Mouse (Mus musculus): ENCODE measurements around the gene Topbp1. TPM values are rescaled to one million over a fixed set of nuclear protein-coding genes. Genes with fewer than 3 reads are reported as not detected.

Gene Topbp1
- total and polyA plus RNA-seq, 3 experiments = 95.0 to 141 (median 104) TPM

DNA sequence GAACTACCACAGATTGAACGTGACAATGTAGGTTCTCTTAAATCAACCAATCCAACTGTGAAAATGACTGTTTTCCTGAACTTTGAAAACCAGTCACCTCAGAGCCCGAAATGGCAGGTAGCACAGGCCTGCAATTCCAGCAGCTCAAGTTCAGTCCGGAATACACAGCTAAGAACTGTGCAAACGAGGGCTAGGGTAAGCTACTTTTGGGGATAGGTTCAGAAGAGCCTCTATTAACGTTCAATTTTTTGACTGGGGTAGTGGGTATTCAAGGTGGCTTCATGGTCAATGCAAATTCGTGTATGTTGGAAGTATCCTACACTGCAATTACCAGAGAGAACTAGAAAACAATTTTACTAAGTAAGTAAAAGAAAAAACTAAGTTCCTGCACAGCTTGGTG is 58.1 kb downstream of the Topbp1 start:
- DNase-seq (ENCODE audit: extremely low read depth) = no peak
- Histone ChIP-seq H3K36me3 (replicated peaks in 1 of 2; ENCODE audit: control insufficient read depth in 1 of 2, insufficient read depth in 1 of 2, low read length in 1 of 2) (peaks cover 17 to 43% of the 10 kb centered on the region in 2 experiments), H3K27me3 (replicated peaks) (no peaks in the 10 kb centered on the region), H3K4me3 (replicated peaks in 1 of 3; ENCODE audit: low read depth in 2 of 3, low read length in 2 of 3, poor library complexity in 1 of 3) (peak overlapping the region; percentile 53 to 92 (median 75)), H3K9ac (ENCODE audit: insufficient read depth, low read depth) (peak overlapping the region; percentile 89), H3K4me1 (ENCODE audit: control insufficient read depth in 1 of 2, insufficient read depth in 2 of 2) (peaks cover 4 to 53% of the 10 kb centered on the region in 2 experiments; a peak in 3 of 4 replicates), H3K4me2 (ENCODE audit: insufficient read depth, low read depth, poor library complexity, severe bottlenecking) (peak overlapping the region; percentile 97), H3K27ac (ENCODE audit: insufficient read depth, low read depth) (no peak overlapping the region), H3K79me2 (replicated peaks; ENCODE audit: control insufficient read depth, extremely low read depth, insufficient read depth, poor library complexity, severe bottlenecking) (peaks cover 66% of the 10 kb centered on the region), H3K9me3 (replicated peaks; ENCODE audit: low read length) (no peaks in the 10 kb centered on the region)
- TF ChIP-seq SMC3 (IDR thresholded peaks at IDR 0.05; ENCODE audit: low read depth, low read length) = no peak
- no peak for TF ChIP-seq ETS1 (conservative IDR thresholded peaks at IDR 0.05; ENCODE audit: low read depth, low read length)
- TF ChIP-seq JUND (conservative IDR thresholded peaks at IDR 0.05; ENCODE audit: low read depth, low read length) = no peak
- TF ChIP-seq MYC (IDR thresholded peaks at IDR 0.05; ENCODE audit: low read depth, low read length) = no peak
- no peak for TF ChIP-seq JUN (IDR thresholded peaks at IDR 0.05; ENCODE audit: insufficient read depth, low read depth, low read length)
- no peak for TF ChIP-seq KAT2A (IDR thresholded peaks at IDR 0.05; ENCODE audit: insufficient replicate concordance, low read length)
- TF ChIP-seq GABPA (IDR thresholded peaks at IDR 0.05; ENCODE audit: insufficient replicate concordance, low read depth, low read length) = no peak
- no peak for TF ChIP-seq HCFC1 (IDR thresholded peaks at IDR 0.05; ENCODE audit: low read depth, low read length)
- TF ChIP-seq RAD21 (IDR thresholded peaks at IDR 0.05; ENCODE audit: low read depth, low read length) = no peak
- no peak for TF ChIP-seq CHD1 (IDR thresholded peaks at IDR 0.05; ENCODE audit: low read depth, low read length)
- no peak for TF ChIP-seq SIN3A (IDR thresholded peaks at IDR 0.05; ENCODE audit: low read length)
- no peak for TF ChIP-seq UBTF (IDR thresholded peaks at IDR 0.05; ENCODE audit: low read depth, low read length)
- in situ Hi-C loops (cut with MboI; ENCODE audit: low pct_ligation_motif_present, low pct_unique_long_range_greater_than_20kb, low sequenced_read_pairs) = no loop called here
- dilution Hi-C loops (cut with MboI; ENCODE audit: extremely low pct_ligation_motif_present, extremely low pct_unique_long_range_greater_than_20kb, low sequenced_read_pairs) = no loop called here

- Histone ChIP-seq H3K27ac (ENCODE audit: insufficient read depth, low read depth) (no peak overlapping the region), H3K4me2 (ENCODE audit: insufficient read depth, low read depth, poor library complexity, severe bottlenecking) (peak overlapping the region; percentile 97), H3K9ac (ENCODE audit: insufficient read depth, low read depth) (peak overlapping the region; percentile 89), H3K9me3 (replicated peaks; ENCODE audit: low read length) (no peaks in the 10 kb centered on the region), H3K4me3 (replicated peaks in 1 of 3; ENCODE audit: low read depth in 2 of 3, low read length in 2 of 3, poor library complexity in 1 of 3) (peak overlapping the region; percentile 75 to 92 (median 86)), H3K27me3 (replicated peaks) (no peaks in the 10 kb centered on the region), H3K4me1 (ENCODE audit: control insufficient read depth in 1 of 2, insufficient read depth in 2 of 2) (peaks cover 4 to 47% of the 10 kb centered on the region in 2 experiments; a peak in 3 of 4 replicates), H3K79me2 (replicated peaks; ENCODE audit: control insufficient read depth, extremely low read depth, insufficient read depth, poor library complexity, severe bottlenecking) (peaks cover 58% of the 10 kb centered on the region), H3K36me3 (replicated peaks in 1 of 2; ENCODE audit: control insufficient read depth in 1 of 2, insufficient read depth in 1 of 2, low read length in 1 of 2) (peaks cover 10 to 37% of the 10 kb centered on the region in 2 experiments)
- dilution Hi-C loops (cut with MboI; ENCODE audit: extremely low pct_ligation_motif_present, extremely low pct_unique_long_range_greater_than_20kb, low sequenced_read_pairs) = no loop called here
- TF ChIP-seq TBP (conservative IDR thresholded peaks at IDR 0.05; ENCODE audit: low read depth, low read length) = no peak
- peak; percentile 23; the same call in 1 of the 2 replicates for TF ChIP-seq CHD1 (IDR thresholded peaks at IDR 0.05; ENCODE audit: low read depth, low read length)
- peak; percentile 97 for TF ChIP-seq MXI1 (IDR thresholded peaks at IDR 0.05; ENCODE audit: low read depth, low read length)
- TF ChIP-seq MAX (IDR thresholded peaks at IDR 0.05; ENCODE audit: low read length) = peak; percentile 83
- TF ChIP-seq BHLHE40 (IDR thresholded peaks at IDR 0.05; ENCODE audit: low read depth, low read length) = peak; percentile 72
- peak; percentile 29; the same call in 1 of the 2 replicates for TF ChIP-seq USF1 (IDR thresholded peaks at IDR 0.05; ENCODE audit: low read depth, low read length)
- peak; percentile 87 for TF ChIP-seq MYC (IDR thresholded peaks at IDR 0.05; ENCODE audit: low read depth, low read length)
- peak; percentile 78 for TF ChIP-seq ZNF384 (IDR thresholded peaks at IDR 0.05; ENCODE audit: low read depth, low read length)
- TF ChIP-seq MEF2A (IDR thresholded peaks at IDR 0.05; ENCODE audit: borderline replicate concordance, low read depth, low read length) = no peak
- TF ChIP-seq EP300 (IDR thresholded peaks at IDR 0.05; ENCODE audit: low read length) = no peak
- peak; percentile 66 for TF ChIP-seq SIN3A (IDR thresholded peaks at IDR 0.05; ENCODE audit: low read length)
- in situ Hi-C loops (cut with MboI; ENCODE audit: low pct_ligation_motif_present, low pct_unique_long_range_greater_than_20kb, low sequenced_read_pairs) = no loop called here
- peak; percentile 50 for DNase-seq (ENCODE audit: extremely low read depth)
These were observed 58.9 kb downstream of the Topbp1 start for GRCm38 (mm10) chr9:103363730-103364417.

Measured in CH12.LX (cell line).